Mouse (Mus musculus): ENCODE data around the gene Sbds.

- no peak for TF ChIP-seq CTCF (IDR thresholded peaks at IDR 0.05)
- TF ChIP-seq EP300 (IDR thresholded peaks at IDR 0.05), result no peak
Observed at GRCm38 (mm10) chr5:130290775-130291174, 35.4 kb upstream of the Sbds start.
